Mouse (Mus musculus) layer of hippocampus, postnatal 36 days (tissue): ENCODE results near the gene Duxf3. TPM values are rescaled to one million over a fixed set of nuclear protein-coding genes. Genes with fewer than 3 reads are reported as not detected.
"Not testable (repeated sequence)": the region's sequence is repeated elsewhere in the genome, so short reads cannot be mapped to it uniquely, and the experiment has no call there.

Source experiments
- DNase-seq, 2 experiments: peaks; one replicate each; pipeline ENCODE4 v3.0.0; 2022
- total RNA-seq, 2 experiments: library from RNA; stranded (reverse); gene quantifications; 2 replicates each; pipeline ENCODE4 v1.2.3; 2021

Gene Duxf3
- total RNA-seq, 2 experiments from 2014 or later = not detected

- not testable (repeated sequence) for DNase-seq
Measured at GRCm38 (mm10) chr10:58221571-58221970, 10.9 kb downstream of the Duxf3 start.

DNA sequence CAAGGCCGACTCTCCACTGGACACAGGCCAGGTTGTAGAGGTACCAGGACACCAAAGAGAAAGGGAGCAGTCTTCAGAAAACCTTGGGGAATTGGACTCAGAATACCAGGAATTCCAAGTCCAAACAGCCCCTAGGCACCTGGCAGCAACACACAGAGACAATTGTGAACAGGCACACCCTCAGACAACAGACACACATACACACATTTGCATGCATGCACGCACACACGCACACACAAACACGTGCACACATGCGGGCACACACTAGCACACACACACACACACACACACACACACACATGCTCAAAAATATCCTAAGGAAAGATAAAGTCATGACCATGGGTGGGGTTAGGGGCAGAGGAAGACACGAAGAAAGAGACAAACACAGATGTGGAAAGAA is 11.7 kb downstream of the Duxf3 start:
- no peak for DNase-seq

DNA sequence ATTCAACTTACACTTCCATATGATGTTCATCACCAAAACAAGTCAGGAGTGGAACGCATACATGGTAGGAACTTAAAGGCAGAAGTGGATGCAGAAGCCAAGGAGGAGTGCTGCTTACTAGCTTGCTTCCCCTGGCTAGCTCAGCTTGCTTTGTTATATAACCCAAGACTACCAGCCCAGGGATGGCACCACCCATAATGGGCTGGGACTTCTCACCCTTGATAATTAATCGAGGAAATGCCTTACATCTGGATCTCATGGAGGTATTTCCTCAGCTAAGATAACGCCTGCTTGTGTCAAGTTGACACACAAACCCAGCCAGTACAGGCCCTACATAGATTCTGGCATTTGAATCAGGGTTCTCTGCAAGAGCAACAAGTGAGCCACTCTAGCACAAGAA is 15.1 kb downstream of the Duxf3 start:
- DNase-seq = no peak

DNA sequence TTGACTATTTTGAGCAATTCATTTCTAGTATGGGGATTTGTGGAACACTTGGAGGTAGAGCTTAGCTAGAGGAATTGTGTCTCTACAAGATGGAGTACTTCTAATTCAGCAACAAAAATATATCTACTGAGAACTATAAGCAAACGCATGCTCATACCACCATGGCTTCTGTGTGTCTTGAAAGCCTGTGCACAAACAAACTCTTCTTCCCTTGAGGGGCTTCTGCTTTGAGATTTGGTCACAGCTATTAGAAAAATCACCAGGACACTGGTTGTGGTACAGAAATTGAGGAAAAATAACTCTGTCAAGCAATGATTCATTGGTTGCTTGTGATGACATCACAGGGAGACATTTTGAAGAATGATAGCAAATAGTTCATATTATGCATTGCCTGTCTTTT is 17.1 kb downstream of the Duxf3 start:
- no peak for DNase-seq

DNA sequence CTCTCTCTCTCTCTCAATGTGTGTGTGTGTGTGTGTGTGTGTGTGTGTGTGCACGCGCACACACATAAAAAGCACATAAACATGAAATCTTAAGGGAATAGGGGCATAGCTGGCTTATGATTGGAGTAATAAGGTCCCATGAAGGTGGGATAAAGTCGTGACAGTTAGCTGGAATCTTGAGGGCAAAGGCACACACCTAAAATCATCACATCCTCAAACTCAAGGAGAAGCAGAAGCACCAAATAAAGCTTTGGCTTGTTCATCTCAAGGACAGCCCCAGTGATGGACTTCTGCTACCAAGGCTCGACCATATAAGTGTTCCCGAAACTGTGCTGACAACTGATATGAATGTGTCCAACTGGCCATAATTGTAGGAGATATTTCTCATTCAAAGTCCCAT is 17.5 kb downstream of the Duxf3 start:
- DNase-seq = no peak

DNA sequence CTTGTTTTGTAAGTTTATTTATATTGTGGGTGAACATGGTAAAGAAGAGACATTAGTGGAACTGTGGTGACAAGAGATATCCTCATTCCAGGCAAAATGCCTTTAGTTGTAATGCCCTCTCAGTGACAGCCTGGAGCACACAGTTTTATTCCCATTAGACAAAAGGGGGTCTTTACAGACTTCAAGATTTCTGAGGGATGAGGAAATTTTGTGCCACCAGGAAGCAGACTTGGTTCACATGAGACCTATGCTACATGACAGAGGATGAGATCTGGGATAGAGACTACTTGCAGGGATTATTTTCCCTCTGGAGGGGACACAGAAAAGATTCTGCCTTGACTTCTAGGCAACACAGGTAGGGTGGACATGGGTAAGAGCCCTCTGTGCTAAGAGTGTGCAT is 18.0 kb downstream of the Duxf3 start:
- DNase-seq = no peak

GRCm38 (mm10) chr10:58212230-58212629 is 20.2 kb downstream of the Duxf3 start:
- DNase-seq = no peak

DNA sequence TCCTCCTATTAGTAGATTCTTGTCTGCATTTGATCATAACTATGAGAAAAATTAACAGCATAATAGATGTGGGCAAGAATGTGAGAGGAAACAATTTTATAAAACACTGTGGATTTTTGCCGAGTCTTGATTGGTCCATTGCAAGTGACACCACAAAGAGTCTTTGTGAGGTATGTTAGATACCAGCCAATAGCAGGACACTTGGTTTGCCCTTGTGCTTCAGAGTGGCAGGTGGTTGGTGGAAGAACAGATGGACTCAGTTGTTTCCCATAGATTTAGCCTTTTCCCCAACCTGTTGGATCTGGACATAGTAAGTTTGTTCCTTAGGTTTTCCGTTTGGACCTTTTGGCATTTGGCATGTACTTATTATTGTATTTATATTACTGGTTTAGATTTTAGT is 21.3 kb downstream of the Duxf3 start:
- no peak for DNase-seq

DNA sequence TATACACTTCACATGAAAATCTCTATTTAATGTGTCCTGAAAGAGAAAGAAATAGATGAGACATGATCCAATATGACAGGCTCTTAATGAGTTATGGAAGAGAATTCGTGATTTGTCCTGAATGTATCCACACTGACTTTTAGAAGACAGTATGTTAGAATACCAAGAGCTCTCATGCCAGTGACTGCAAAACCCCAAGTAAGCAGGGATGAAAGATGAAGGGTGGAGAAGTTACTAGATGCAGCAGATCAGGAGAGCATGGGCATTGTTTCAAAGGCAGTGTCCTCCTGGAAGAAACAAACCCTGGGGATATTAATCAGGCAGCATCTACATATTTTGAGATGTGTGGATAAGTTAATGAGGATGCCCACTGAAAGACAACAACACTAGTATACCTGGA is 22.0 kb downstream of the Duxf3 start:
- no peak for DNase-seq

DNA sequence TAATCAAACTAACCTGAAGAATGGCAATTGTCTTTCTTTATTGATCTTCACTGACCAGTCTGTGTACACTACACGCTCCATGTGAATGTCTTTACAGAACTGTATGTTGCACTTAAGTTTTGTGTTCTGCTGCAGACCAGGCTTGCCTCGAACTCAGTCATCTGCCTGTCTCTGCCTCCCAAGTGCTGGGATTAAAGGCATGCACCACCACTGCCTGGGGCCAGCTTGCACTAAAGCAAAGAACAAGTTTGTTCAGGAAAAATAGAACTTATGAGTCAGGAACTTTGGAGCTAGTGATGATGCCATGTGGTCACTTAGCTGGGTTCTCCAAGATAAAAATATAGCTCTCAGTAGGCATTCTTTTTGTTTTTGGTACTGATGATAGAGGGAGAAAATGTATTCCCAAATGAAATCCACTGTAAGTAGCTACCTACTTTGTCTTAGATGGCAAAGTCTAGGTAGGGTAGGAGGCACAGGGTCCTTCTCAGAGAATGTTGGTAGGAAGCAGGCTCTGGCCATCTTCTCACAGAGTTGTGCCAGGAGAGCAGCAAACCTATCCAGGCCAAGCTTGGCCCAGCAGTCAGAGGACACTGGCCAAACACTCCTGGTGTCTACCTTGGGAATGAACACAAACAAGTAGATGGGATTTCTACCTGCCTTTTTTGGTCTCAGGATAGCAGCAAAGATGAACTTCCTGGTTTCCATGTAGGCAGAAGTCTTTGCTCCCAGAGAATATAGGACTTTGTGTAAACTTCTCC is 22.6 kb downstream of the Duxf3 start:
- DNase-seq = no peak

GRCm38 (mm10) chr10:58206639-58207404 is 25.7 kb downstream of the Duxf3 start:
- DNase-seq = no peak

GRCm38 (mm10) chr10:58205986-58206385 is 26.5 kb downstream of the Duxf3 start:
- DNase-seq = no peak

Other genes starting within 250 kb of the Duxf3 start
- gene AW822073, start 7.7 kb downstream of the Duxf3 start, total RNA-seq = not detected
- not detected for gene Gm4981, start 4.0 kb upstream of the Duxf3 start, total RNA-seq
- 10 to 100 TPM; 74.7 to 78.0 TPM for gene Gcc2, start 22.8 kb upstream of the Duxf3 start, total RNA-seq
- gene Lims1, start 90.8 kb upstream of the Duxf3 start, total RNA-seq = 10 to 100 TPM; 23.3 to 24.4 TPM
- gene Ranbp2, start 214.2 kb upstream of the Duxf3 start, total RNA-seq = 10 to 100 TPM; 79.7 to 81.9 TPM